22 mouse cellular contexts compared by ENCODE assay signal in the genomic region with DNA sequence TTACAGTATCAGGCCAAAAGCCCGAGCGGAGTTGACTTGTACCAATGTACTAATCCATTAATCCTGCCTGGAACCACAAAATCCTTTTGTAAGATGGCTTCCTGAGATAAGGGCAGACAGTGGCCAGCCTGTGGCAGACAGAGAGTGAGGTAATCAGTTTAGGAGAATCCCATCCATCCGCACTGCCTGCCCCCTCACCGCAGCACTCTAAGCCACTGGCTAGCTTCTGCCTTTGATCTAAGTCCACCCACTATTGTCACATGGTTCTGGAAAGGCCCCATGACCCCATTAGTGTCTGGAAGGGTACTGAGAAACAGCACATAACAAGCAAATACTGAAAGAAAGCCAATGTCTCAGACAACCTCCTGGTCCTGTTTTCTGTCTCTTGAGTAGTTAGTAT. TPM values are rescaled to one million over a fixed set of nuclear protein-coding genes. Genes with fewer than 3 reads are reported as not detected.
DNase-seq lines count a peak whose midpoint lies in the region.
"Had no signal": no experiment of that assay in that cellular context is flagged by ENCODE, and none has a peak within 500 bp of the region (broad histone marks: within the 10 kb centered on the region; RNA-seq: fewer than 3 reads in every experiment).

No protein-coding gene starts in this region.

- no peaks in the 10 kb centered on the region for H3K9me3 ChIP-seq in heart, embryonic 10.5 days
- H3K9me3 ChIP-seq: embryonic facial prominence, embryonic 13.5 days; forebrain, embryonic 13.5 days; hindbrain, embryonic 12.5 days had no signal

- 42% methylated on average over 4 of the region's 4 CpGs for WGBS in heart, embryonic 10.5 days

- no peaks in the 10 kb centered on the region for H3K36me3 ChIP-seq in heart, embryonic 10.5 days
- H3K36me3 ChIP-seq: embryonic facial prominence, embryonic 13.5 days; hindbrain, embryonic 12.5 days had no signal

- peaks cover 23% of the 10 kb centered on the region for H3K4me1 ChIP-seq in heart, embryonic 10.5 days

- peak; percentile 70 for DNase-seq in heart, embryonic 10.5 days (ENCODE audit: low spot score)
- no peak for DNase-seq in heart, adult 9 months (ENCODE audit: low spot score in 2 of 2)
- DNase-seq in lung, postnatal 36 days, result peak; percentile 27
- DNase-seq in lung, postnatal 25 days (ENCODE audit: low spot score), result no peak
- DNase-seq in retina, embryonic 14.5 days (ENCODE audit: low spot score), result peak; percentile 23
- DNase-seq in ovary, adult 18-20 months (ENCODE audit: low spot score), result no peak
- DNase-seq in layer of hippocampus, adult 9-10 months (ENCODE audit: low spot score), result no peak
- DNase-seq: adrenal gland, adult 2 months; adrenal gland, postnatal 25 days; B cell, adult 2 months; cerebellum, adult 18-20 months; cerebellum, adult 9-11 months; cerebellum, postnatal 36 days; forebrain, postnatal 0 days; gastrocnemius, postnatal 14 days; heart, postnatal 10 days; heart, postnatal 4 days had no signal

- H3K27me3 ChIP-seq in heart, embryonic 10.5 days (ENCODE audit: insufficient read depth, poor library complexity, severe bottlenecking), result no peaks in the 10 kb centered on the region
- H3K27me3 ChIP-seq: embryonic facial prominence, embryonic 13.5 days; forebrain, embryonic 13.5 days; hindbrain, embryonic 12.5 days had no signal

- no peak overlapping the region for H3K4me3 ChIP-seq in heart, embryonic 10.5 days
- H3K4me3 ChIP-seq: embryonic facial prominence, embryonic 13.5 days; forebrain, embryonic 13.5 days; hindbrain, embryonic 12.5 days had no signal

- H3K27ac ChIP-seq in heart, embryonic 10.5 days, result no peak overlapping the region
- H3K27ac ChIP-seq: embryonic facial prominence, embryonic 13.5 days; forebrain, embryonic 13.5 days; hindbrain, embryonic 12.5 days; hindbrain, postnatal 0 days had no signal

RNA-seq across cellular contexts. Expression of a gene that starts 35.6 kb away (rescaled TPM):
- polyA plus RNA-seq in heart, embryonic 10.5 days (2016; fragmentation: Nextera tagmentation; extraction: Ambion mirVana), result 0.31 TPM in 1 of 2 replicates, not detected in the other
- polyA plus RNA-seq: forebrain, embryonic 13.5 days; forebrain, postnatal 0 days; heart, embryonic 14.5 days; hindbrain, embryonic 12.5 days had no signal

Comparison
In these comparisons a context has a peak if more than half of its experiments do, and no peak if none do; other contexts are left out.
1. DNase-seq: peak in heart, embryonic 10.5 days (single experiment), lung, postnatal 36 days (single experiment) and retina, embryonic 14.5 days (single experiment); none in heart, adult 9 months (0 of 2), lung, postnatal 25 days (single experiment), ovary, adult 18-20 months (single experiment) and layer of hippocampus, adult 9-10 months (single experiment).